Mouse (Mus musculus): Measurements from ENCODE around the gene Spg11.
"Not testable (repeated sequence)": the region's sequence is repeated elsewhere in the genome, so short reads cannot be mapped to it uniquely, and the experiment has no call there.

The Spg11 gene

DNA sequence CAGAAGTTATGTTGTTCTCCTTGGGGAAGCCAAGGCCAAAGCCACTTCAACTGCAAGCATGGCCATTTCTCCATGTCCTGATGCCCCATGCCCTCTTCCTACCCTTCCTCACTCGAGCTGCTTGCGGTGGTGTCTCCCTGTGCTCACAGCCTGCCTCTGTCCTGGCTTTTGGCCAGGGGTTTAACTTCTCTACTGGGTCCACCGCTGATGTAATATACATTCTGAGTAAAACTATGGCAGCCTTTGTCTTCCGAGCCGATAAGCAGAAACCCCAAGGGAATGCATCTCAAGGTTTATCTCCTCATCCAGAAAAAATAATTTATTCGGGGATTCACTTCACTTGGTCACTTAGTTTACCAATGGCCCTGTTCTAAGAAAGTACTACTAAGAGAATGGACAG is 28.5 kb upstream of the Spg11 start:
- in situ Hi-C loops (cut with MboI; ENCODE audit: low sequenced_read_pairs): no loop called here

DNA sequence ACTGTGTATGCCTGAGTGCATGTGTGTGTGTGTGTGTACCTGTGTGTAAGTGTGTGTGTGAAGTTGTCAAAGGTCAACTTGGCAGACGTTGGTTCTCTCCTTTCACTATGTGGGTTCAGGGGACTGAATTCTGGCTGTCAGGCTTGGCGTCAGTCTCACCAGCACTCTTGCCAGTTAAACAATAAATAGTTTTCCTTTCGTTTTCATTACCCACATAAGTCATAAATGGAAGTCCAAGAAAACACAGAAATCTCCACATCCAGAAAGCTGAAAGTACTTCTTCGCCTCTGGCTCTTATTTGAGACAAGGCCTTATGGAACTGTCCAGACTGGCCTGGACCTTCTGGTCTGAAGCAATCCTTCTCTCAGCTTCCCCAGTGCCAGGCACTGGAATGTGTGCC is 27.6 kb upstream of the Spg11 start:
- in situ Hi-C loops (cut with MboI; ENCODE audit: low sequenced_read_pairs): no loop called here

DNA sequence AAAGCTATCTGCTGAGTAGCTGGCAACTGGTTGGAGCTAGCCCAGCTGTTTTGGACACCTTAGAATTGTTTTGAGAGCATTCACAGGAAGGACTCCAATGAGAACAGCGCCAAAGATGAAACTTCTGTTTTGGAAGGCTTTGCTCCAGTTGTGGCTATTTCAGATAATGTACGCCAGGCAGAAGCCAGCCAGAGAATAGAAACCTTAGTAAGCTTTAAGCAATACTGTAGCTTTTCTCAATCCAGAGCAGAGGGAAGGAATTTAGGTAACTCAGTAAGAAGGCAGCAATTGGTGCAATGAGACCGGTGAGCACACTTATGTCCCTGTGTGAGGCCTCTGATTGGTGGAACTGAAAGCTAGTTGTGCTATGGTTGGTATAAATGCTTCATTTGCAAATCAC is 24.9 kb upstream of the Spg11 start:
- in situ Hi-C loops (cut with MboI; ENCODE audit: low sequenced_read_pairs): no loop called here

DNA sequence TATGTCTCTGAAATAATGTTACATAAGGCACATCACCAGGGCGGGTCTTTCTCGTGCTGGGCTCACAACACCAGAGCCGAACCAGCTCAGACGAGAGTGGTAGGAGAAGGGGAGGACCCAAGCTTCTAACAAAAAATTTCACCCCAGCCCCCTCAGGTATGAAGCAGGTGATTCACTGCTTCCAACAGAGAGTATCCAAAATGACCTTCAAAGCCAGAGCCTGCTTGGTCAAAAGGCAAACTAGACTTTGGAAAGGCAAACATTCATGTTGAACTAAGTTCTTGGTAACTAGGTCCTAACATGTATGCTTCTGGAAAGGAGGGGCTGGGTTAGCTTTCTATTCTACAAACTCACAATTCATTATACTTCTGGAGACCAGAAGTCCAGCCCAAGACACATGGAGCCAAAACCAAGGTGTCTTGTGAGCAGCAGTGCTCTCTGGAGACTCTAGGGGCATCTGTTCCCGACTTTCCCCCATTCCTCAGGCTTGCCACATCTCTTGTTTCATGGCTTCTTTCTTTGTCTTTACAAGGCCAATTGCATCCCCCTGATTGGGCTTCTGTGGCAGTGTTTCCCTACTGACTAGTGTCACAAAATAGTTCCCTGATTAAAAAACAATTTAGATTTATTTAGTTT is 23.3 kb upstream of the Spg11 start:
- in situ Hi-C loops (cut with MboI; ENCODE audit: low sequenced_read_pairs): no loop called here

DNA sequence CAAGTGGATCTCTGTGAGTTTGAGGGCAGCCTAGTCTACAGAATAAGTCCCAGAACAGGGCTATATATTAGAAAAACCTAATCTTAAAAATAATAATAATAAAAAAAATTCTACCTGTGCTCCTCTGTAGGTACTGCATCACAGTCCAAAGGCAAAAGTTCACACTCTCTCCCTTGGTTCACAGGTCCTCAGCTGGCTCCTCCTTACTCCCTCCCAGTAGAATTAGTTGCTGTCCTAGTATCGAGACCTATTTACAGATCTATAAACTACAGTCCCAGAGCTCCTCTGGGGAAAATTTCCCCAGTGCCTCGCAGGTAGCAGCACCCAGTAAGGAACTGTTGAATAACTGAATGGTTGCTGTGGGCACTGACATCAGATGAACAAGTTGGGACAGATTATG is 22.6 kb upstream of the Spg11 start:
- in situ Hi-C loops (cut with MboI; ENCODE audit: low sequenced_read_pairs): no loop called here

DNA sequence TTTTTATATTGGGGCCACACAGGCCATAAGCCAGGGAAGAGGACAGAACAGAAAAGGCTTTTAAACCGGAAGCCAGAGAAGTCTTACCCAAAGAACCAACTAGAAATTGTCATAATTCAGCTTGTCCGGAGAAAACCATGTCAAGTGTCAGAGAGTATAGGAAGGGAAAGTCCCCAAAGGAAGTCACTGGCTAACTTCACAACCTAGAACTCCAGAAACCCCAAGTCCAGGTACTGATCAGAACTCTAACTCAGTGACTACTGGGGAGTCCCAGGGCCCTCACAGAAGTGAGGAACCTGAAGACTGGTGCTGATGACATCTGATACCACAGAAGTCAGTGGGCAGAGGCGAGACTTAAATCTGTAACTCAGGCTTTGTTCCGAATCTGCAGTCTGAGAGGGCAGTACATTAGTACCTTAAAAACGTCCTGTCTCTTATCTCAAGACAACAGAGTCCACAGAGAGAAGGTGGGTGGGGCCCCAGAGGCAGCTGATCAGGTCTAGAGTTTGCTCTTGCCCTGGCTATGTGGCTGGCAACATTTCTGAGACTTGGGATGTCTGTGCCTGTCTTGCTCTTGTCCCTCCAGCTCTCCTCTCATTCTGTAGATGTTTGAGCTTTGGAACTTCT is 19.8 kb upstream of the Spg11 start:
- in situ Hi-C loops (cut with MboI; ENCODE audit: low sequenced_read_pairs): no loop called here

DNA sequence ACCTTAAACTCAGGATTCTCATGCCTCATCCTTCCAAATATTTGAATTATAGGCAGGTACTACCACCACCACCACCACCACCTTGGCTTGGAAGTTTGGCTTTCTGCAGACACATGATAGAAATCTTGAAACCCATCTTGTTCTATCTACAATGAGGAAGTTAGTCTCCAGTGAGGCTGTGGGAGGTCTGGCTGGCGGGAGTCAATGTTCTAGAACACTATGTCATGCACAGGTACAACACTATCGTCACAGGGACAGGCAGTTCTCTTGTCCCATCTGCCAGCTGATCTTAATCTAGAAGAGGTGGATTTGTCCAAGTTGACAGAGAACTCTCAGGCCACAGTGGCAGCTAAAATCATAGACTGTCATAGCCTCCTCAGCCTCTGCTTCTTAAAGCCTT is 14.4 kb upstream of the Spg11 start:
- in situ Hi-C loops (cut with MboI; ENCODE audit: low sequenced_read_pairs): no loop called here

DNA sequence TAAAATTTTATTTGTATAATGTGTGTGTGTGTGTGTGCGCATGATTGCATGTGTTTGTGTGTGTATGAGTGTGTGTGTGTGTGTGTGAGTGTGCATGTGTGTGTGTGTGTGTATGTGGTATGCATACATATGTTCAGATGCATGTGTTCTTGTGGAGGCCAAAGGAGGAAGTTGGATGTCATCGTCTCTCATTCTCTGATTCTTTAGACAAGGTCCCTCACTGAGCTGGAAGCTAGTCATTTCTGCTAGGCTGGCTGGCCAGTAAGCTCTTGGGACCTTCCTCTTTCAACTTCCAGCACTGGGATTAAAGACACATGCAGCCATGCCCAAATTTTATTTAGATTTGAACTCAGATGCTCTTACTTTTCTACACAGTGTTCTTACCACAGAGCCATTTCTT is 13.9 kb upstream of the Spg11 start:
- in situ Hi-C loops (cut with MboI; ENCODE audit: low sequenced_read_pairs): no loop called here

DNA sequence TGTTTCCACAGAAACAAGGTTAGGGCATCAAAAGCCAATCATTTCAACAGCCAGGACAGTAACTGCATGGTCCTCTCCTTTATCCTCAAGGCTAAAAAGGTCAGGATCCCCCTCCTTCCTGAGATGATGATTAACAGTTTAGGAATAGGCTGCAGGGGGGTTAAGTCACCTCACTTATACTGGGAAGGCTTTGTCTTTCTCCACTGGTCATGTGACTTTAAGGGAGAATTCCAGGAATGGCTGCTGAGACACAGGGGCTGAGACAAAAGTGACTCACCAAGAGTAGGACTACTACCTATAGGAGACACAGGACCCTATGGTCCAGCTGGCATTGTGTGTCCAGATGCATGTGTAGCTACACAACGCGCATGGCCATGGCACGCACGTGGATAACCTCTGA is 9.4 kb upstream of the Spg11 start:
- in situ Hi-C loops (cut with MboI; ENCODE audit: low sequenced_read_pairs): no loop called here

DNA sequence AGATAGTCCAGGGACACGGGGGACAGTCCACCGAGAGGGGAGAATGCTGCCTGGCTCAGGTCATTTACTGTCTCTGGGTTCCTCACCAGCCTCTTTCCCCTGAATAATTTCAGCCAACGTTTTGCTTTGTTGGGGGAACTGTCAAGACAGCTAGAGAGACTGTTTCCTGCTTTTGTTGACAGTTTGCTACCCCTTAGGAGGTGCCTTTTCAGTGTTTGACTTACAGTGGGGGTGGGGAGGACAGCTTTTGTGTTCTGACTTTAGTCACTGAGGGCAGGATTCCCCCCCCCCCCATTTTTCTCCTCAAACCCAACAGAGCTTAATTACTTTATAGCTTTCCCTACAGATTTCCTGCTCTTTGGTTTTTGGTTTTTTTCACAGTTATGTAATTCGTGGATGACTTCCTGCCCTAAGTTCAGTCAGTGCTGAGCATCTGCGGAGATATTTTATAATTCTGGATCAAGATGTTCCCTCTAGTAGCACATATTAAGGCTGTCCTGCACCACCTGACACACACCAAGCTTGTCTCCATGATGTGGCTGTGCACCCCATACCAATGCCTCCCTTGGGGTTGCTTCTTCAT is 8.7 kb upstream of the Spg11 start:
- in situ Hi-C loops (cut with MboI; ENCODE audit: low sequenced_read_pairs): no loop called here

DNA sequence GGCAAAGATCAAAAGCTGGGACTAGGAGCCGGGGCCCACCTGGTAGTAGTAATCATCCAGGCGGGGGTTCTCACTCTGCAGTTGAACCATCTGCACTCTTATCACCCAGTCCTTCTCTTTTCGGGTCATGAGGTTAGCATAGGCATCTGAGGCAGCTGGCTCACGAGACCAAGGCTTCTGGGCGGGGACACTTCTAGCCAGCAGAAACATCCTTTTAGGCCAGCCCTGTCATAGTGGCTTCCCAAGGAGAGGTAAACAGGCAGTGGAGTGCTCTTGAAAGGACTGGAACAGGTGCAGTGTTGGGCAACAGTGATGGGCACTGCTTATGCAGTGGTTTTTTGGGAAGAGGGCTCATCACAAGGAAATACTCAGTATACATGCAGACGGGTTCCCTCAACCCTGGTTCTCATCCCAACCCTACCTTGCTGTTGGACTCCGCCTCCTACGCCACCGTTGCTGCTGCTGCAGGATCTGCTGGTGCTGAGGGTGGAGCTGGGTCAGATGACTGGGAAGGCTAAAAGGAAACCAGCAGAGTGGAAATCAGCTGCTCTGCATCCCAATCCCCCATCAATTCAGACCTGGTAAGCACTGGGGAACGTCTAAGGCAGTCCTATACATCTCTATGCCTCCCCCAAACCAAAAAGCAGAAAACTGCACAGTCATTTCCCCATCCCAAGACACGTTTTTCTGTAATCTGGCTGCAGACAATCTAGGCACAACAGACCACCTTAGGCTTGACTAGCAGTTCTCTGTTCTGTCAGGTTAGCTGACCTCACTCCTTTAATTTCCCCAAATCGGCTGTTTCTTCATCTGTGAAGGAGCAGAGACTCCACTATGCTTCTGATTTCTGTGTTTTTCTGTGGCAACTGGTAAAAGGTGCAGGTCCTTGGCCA is 7.7 kb upstream of the Spg11 start:
- in situ Hi-C loops (cut with MboI; ENCODE audit: low sequenced_read_pairs): no loop called here

DNA sequence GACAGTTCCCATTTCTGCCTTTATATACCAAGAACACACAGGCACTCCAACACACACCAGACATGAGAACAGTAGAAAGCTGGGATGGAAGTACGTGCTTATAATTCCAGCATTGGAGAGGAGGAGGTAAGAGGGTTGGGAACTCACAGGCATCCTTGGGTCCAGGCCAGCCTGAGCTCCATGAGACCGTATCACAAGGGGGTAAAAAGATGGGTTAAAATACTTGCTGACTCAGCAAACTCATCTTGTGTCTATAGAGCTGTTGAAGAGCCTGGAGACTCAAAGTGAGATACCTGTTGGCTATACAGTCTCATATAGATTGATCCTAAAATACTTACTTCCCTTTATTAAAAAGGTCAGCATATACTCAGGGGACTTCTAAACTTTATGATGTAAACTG is 1.3 kb downstream of the Spg11 start:
- in situ Hi-C loops (cut with MboI; ENCODE audit: low sequenced_read_pairs): no loop called here

DNA sequence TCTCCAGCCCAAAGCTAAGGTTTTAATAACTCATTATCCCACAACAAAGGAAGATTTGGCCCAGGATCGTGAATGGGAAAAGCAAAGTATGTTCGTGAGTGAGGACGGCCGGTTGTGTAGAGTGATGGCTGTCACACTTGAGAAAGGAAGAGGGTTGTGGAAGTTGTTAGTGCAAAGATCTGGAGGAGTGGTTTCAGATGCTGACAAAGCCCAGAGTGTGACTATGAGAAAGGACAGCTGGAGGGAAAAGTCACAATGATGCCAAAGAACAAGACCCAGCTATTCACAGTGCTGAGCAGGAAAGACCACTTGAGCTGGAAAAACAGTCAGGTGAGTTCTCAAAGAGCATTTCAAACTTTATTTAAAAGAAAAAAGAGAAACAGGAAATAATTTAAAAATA is 8.5 kb downstream of the Spg11 start:
- in situ Hi-C loops (cut with MboI; ENCODE audit: low sequenced_read_pairs): no loop called here

DNA sequence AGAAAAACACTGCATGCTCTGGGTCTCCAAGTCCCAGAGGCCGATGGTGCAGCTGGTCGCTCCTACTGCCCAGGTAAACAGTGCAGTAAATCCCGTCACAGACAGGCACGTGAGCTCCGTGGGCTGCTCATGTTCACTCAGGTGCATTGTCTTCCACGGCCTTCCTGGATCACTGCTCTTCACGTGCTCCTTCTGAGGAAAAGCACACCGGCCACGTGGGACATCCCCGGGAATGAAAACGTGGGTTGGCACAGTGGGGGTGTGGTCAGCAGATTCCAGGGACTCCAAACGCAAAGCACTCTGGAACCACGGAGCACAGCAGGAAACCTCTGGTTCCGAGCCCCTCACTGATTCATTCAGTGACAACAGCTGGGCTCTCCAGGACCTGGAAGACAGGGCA is 10.1 kb downstream of the Spg11 start:
- in situ Hi-C loops (cut with MboI; ENCODE audit: low sequenced_read_pairs): no loop called here

DNA sequence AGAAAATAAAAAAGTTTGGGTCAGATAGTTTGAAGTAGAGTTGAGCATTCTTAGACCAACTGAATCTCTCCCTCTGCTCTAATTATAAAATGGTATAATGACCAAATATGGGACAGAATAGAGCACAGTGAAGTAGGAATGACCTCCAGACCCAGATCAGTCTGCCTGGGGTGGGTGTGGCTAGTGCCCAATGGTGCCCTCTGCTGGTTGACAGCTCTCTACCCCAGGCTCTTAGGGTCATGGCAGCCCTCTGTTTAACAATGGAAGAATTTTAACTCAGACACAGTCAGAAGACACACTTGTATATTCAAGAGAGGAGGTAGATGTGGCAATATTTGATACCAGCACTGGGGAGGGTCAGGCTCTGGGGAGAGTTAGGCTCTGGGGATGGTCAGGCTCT is 16.1 kb downstream of the Spg11 start:
- in situ Hi-C loops (cut with MboI; ENCODE audit: low sequenced_read_pairs): no loop called here

DNA sequence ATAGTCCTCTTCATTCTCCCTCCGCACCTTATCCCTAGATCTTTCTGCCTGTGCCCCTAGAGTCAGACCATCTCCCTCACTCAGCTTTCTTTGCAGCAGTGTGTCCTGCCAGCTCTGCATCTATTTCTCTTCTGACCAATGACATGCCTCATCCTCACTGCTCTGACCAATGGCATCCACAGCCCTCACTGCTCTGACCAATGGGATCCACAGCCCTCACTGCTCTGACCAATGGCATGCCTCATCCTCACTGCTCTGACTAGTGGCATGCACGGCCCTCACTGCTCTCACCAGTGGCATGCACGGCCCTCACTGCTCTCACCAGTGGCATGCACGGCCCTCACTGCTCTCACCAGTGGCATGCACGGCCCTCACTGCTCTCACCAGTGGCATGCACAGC is 20.5 kb downstream of the Spg11 start:
- in situ Hi-C loops (cut with MboI; ENCODE audit: low sequenced_read_pairs): not testable (repeated sequence)

DNA sequence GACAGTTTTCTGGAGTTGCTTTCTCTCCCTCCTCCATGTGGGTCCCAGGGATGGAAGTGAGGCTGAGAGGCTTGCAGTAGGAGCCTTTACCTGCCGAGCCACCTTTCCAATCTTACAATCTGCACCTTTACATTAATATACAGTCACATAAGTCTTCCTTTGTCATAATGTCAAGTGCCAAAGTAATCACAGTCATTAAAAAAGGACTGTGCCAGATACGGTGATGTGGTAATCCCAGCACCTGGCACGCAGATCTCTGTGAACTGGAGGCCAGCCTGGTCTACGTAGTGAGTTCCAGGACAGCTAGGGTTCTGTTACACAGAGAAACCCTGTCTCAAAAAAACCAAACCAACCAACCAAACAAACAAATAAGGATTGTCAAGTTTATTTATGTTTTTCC is 24.3 kb downstream of the Spg11 start:
- in situ Hi-C loops (cut with MboI; ENCODE audit: low sequenced_read_pairs): no loop called here

DNA sequence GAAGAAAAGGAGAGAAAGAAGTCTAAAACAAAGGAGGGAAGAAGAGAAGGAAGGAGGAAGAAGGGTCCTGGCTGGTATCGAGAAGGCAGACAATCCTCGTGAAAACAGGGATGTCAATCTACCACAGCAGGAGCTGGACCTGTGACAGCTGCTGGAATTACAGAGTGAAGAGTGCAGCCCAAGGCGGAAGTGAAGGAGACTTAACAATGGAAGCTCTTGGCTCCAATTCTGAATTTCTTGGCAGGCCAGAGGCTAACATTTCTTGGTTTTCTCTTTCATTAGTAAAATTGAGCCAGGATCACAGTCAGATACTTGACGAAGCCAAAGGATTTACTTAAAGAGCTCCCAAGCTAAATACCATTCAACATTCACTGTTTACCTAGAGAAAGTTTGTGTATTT is 31.7 kb downstream of the Spg11 start:
- in situ Hi-C loops (cut with MboI; ENCODE audit: low sequenced_read_pairs): no loop called here

DNA sequence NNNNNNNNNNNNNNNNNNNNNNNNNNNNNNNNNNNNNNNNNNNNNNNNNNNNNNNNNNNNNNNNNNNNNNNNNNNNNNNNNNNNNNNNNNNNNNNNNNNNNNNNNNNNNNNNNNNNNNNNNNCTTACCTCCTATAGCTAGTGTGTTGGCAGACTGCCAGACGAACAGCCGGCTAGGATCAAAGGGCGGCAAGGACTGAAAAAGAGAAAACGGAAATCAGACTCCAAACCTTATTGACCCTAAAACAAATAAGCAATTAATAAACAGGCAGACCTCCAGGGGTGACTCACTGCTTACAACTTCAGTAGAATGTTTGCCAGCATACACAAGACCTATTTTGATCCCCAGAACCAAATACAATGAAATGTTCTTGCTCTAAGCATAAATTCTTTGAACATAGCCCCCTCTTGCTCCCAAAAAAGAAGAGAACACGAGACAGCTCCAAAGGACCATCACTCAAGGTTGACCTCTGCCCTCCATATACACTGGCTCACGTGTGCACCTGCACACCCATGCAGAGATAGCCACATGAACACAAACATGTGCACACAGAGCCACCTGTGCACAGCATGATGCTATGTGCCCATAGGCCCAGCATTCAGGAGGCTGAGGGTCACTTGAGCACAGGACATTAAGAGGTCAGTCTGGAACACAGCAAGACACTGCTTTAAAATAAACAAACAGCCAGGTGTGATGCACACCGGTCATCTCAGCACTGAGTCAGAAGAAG is 36.3 kb downstream of the Spg11 start:
- in situ Hi-C loops (cut with MboI; ENCODE audit: low sequenced_read_pairs): no loop called here

DNA sequence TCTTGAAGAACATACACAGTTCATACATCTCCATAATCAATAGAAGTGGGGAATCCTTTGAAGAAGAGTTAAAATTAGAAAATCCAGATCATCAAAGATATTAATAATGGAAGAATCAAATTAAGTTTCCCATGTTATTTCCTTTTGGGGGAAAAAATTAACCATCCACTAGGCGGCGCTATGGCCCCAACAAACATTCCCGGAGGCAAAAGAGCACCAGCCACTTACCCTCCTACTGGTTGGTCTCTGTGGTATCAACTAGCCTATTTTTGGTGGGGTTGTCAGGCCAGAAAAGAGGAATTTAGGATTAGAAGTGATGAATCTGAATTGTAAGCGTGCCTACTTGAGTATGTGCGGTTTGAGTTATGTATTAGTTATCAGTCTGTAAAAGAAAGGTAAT is 48.3 kb downstream of the Spg11 start:
- in situ Hi-C loops (cut with MboI; ENCODE audit: low sequenced_read_pairs): no loop called here
